Mouse (Mus musculus) small intestine, adult 2 months (tissue): ENCODE data around the gene Osbpl11.
"Not testable (repeated sequence)": the region's sequence is repeated elsewhere in the genome, so short reads cannot be mapped to it uniquely, and the experiment has no call there.

ENCODE experiments used
- CTCF ChIP-seq: fragments of 200-500 bp; IDR thresholded peaks from 2 replicates; pipeline ENCODE4 v1.5.1; 2012; ENCODE audit warnings: low read depth, mild to moderate bottlenecking, control low read depth, inconsistent platforms, low read length, moderate library complexity, mixed read lengths; ENCODE audit not compliant: insufficient replicate concordance, insufficient read length; ENCODE audit errors: extremely low read depth
- POLR2A ChIP-seq: fragments of 200-500 bp; IDR thresholded peaks from 2 replicates; pipeline ENCODE4 v1.6.1; 2012; ENCODE audit warnings: low read depth, mild to moderate bottlenecking, control low read depth, inconsistent platforms, low read length, moderate library complexity

- TF ChIP-seq CTCF, POLR2A: not testable (repeated sequence)
Observed at GRCm38 (mm10) chr16:33176831-33177230, 8.0 kb upstream of the Osbpl11 start.
